Mouse (Mus musculus) testis, adult 2 months (tissue): ENCODE results near the gene Ube2g2.

Source experiments
- CTCF ChIP-seq: fragments of 200-500 bp; IDR thresholded peaks from 2 replicates; pipeline ENCODE4 v1.5.1; 2012; ENCODE audit warnings: low read depth, mild to moderate bottlenecking, inconsistent platforms, low read length, moderate library complexity; ENCODE audit not compliant: control insufficient read depth, insufficient read depth, insufficient replicate concordance
- POLR2A ChIP-seq: fragments of 200-500 bp; IDR thresholded peaks from 2 replicates; pipeline ENCODE4 v1.6.1; 2012; ENCODE audit warnings: low read depth, mild to moderate bottlenecking, inconsistent platforms, low read length, moderate library complexity; ENCODE audit not compliant: control insufficient read depth

DNA sequence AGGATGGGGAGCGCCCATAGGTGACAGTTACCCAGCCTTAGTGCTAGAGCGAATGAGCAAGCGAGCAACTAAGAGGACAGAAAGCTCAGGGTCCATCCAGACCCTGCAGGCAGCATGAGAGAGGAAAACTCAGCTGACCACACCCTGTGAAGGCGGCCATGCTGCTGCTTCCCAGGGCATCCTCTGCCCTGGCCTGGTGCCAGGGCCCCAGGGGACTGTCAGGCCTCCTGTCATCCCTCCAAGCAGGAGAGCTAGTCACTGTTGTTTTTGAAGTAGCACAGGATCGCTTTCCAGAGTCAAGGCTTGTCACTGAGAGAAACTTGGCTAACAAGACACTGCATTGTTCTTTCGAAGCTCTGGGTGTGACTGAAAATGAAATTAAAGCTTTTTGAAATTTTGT, 16.9 kb downstream of the Ube2g2 start:
- no peak for TF ChIP-seq CTCF
- no peak for TF ChIP-seq POLR2A
